ENCODE assay signal across 28 mouse cellular contexts in genomic region chr7:120803268-120803667, GRCm38 (mm10). TPM values are rescaled to one million over a fixed set of nuclear protein-coding genes. Genes with fewer than 3 reads are reported as not detected.
DNase-seq lines count a peak whose midpoint lies in the region; ATAC-seq and TF ChIP-seq lines count a peak whose summit lies in the region.
"Had no signal": no experiment of that assay in that cellular context is flagged by ENCODE, and none has a peak within 500 bp of the region (broad histone marks: within the 10 kb centered on the region; RNA-seq: fewer than 3 reads in every experiment).

No protein-coding gene starts in this region.

- 92% methylated on average over 2 of the region's 2 CpGs for WGBS in thymus, adult 2 months

- 0 out of 2 replicates have a peak, but pooled peaks cover 2% of the 10 kb centered on the region for H3K4me1 ChIP-seq in thymus, adult 2 months (replicated peaks; ENCODE audit: control insufficient read depth, insufficient read depth, low read length)

- intact Hi-C loops in left cerebral cortex, postnatal 14 days (cut with DNase I): no loop called here
- intact Hi-C loops in left cerebral cortex, adult 2 months (cut with DNase I): no loop called here

- no peak for TF ChIP-seq POLR2A in thymus, adult 2 months (IDR thresholded peaks at IDR 0.05; ENCODE audit: control insufficient read depth, extremely low read depth, insufficient read depth, low read length, poor library complexity)

- no peaks in the 10 kb centered on the region for H3K27me3 ChIP-seq in thymus, adult 2 months (ENCODE audit: control insufficient read depth, insufficient read depth, low read length)
- H3K27me3 ChIP-seq: Patski had no signal

- TF ChIP-seq CTCF in left cerebral cortex, adult 2 months (IDR thresholded peaks at IDR 0.05): no peak
- TF ChIP-seq CTCF in thymus, adult 2 months (IDR thresholded peaks at IDR 0.05; ENCODE audit: borderline replicate concordance, control insufficient read depth, extremely low read depth, insufficient read depth, low read length, poor library complexity): no peak

- H3K36me3 ChIP-seq in thymus, adult 2 months (ENCODE audit: control insufficient read depth, insufficient read depth, low read length): no peaks in the 10 kb centered on the region
- H3K36me3 ChIP-seq: G1E had no signal

- no peak for DNase-seq in frontal cortex, postnatal 10 days (ENCODE audit: low spot score in 2 of 2)
- DNase-seq in left cerebral cortex, postnatal 14 days (ENCODE audit: low spot score in 2 of 2): peak; percentile 17 to 25
- no peak for DNase-seq in left cerebral cortex, adult 2 months (ENCODE audit: extremely low spot score in 1 of 2, low spot score in 2 of 2)
- peak; percentile 70 for DNase-seq in brain, adult 2 months (ENCODE audit: low read depth, low spot score)
- peak; percentile 41 for DNase-seq in telencephalon, adult 2 months (ENCODE audit: low read depth, low spot score)
- no peak for DNase-seq in layer of hippocampus, postnatal 36 days
- no peak for DNase-seq in thymus, adult 2 months
- DNase-seq: adrenal gland, adult 2 months; adrenal gland, adult 8-10 months; adrenal gland, postnatal 10 days; adrenal gland, postnatal 14 days; adrenal gland, postnatal 25 days; adrenal gland, postnatal 36 days; B cell, adult 2 months; cerebellum, adult 11 months; cerebellum, adult 11-12 months; cerebellum, adult 18-20 months had no signal

- no peak overlapping the region for H3K4me3 ChIP-seq in left cerebral cortex, adult 2 months
- no peak overlapping the region for H3K4me3 ChIP-seq in thymus, adult 2 months (ENCODE audit: control insufficient read depth, insufficient read depth, low read length)

- H3K27ac ChIP-seq in left cerebral cortex, adult 2 months: no peak overlapping the region
- H3K27ac ChIP-seq in thymus, adult 2 months (ENCODE audit: control insufficient read depth, insufficient read depth, low read length): no peak overlapping the region

- ATAC-seq in frontal cortex, adult (ENCODE audit: low TSS enrichment): peak; percentile 85
- ATAC-seq: CD4-positive, CD25-positive, alpha-beta regulatory T cell, adult 4 months; Patski had no signal

RNA-seq across cellular contexts. Expression of gene Gm5737, which starts 8.9 kb away (rescaled TPM):
- under 1 TPM in 1 of 2 experiments, not detected in 1; 0.25 TPM for total RNA-seq in left cerebral cortex, postnatal 14 days (2021)
- under 1 TPM in 1 of 2 experiments, not detected in 1; 0.27 TPM for total RNA-seq in left cerebral cortex, adult 2 months (2021)
- total RNA-seq in layer of hippocampus, postnatal 36 days (2021): not detected
- 0.08 TPM in 1 of 2 replicates, not detected in the other for polyA plus RNA-seq in thymus, adult 2 months (2012; rRNA removed)
- total RNA-seq: adrenal gland, adult 18-20 months; adrenal gland, adult 2 months; adrenal gland, adult 8-10 months; adrenal gland, postnatal 25 days; adrenal gland, postnatal 36 days; adrenal gland, postnatal 4 days; CH12.LX; ES-E14; G1E; MEL had no signal
- polyA plus RNA-seq: activated CD4-positive, CD25-positive, alpha-beta regulatory T cell, adult 4 months; adrenal gland, adult 2 months; C2C12; CD4-positive, CD25-positive, alpha-beta regulatory T cell, adult 4 months; G1E; Patski had no signal

RNA-seq across cellular contexts. Expression of gene Eef2k, which starts 39.4 kb away (rescaled TPM):
- 10 to 100 TPM; 31.6 to 42.9 TPM for total RNA-seq in left cerebral cortex, postnatal 14 days (2021)
- 10 to 100 TPM; 34.1 to 34.4 TPM for total RNA-seq in left cerebral cortex, adult 2 months (2021)
- 10 to 100 TPM; 24.8 to 26.7 TPM for total RNA-seq in layer of hippocampus, postnatal 36 days (2021)
- 26.2 and 29.5 TPM in 2 replicates for polyA plus RNA-seq in thymus, adult 2 months (2012; rRNA removed)

Comparison
In these comparisons a context has a peak if more than half of its experiments do, and no peak if none do; other contexts are left out.
1. DNase-seq: peak in left cerebral cortex, postnatal 14 days (2 of 2), brain, adult 2 months (single experiment) and telencephalon, adult 2 months (single experiment); none in frontal cortex, postnatal 10 days (0 of 2), left cerebral cortex, adult 2 months (0 of 2), layer of hippocampus, postnatal 36 days (0 of 2) and thymus, adult 2 months (single experiment).